Mouse (Mus musculus): ENCODE results near the gene Cacna1g. TPM values are rescaled to one million over a fixed set of nuclear protein-coding genes. Genes with fewer than 3 reads are reported as not detected.

Gene Cacna1g
- total and polyA plus RNA-seq, 2 experiments from 2014 or later = 13.2 to 94.6 TPM

GRCm38 (mm10) chr11:94464170-94464569, 9.8 kb downstream of the Cacna1g start:
- no peak for TF ChIP-seq CTCF (IDR thresholded peaks at IDR 0.05)
- DNase-seq (ENCODE audit: low spot score) = no peak
- Histone ChIP-seq H3K4me1 (ENCODE audit: insufficient read depth, low read length) (peaks cover 20% of the 10 kb centered on the region; the same call in 1 of the 2 replicates), H3K27me3 (ENCODE audit: insufficient read depth, low read length) (no peaks in the 10 kb centered on the region), H3K36me3 (ENCODE audit: insufficient read depth, low read length) (peaks cover 21% of the 10 kb centered on the region), H3K9ac (replicated peaks; ENCODE audit: low read length, poor library complexity, severe bottlenecking) (no peak overlapping the region), H3K9me3 (ENCODE audit: low read length) (no peaks in the 10 kb centered on the region), H3K27ac (ENCODE audit: low read depth, low read length) (no peak overlapping the region), H3K4me3 (ENCODE audit: low read depth, low read length) (no peak overlapping the region), H3K4me2 (ENCODE audit: low read depth, low read length, poor library complexity, severe bottlenecking) (no peak overlapping the region)
- no peak for ATAC-seq (ENCODE audit: low FRiP score)
- WGBS = 27% methylated on average over 2 of the region's 2 CpGs

GRCm38 (mm10) chr11:94461856-94462255, 12.1 kb downstream of the Cacna1g start:
- Histone ChIP-seq H3K9me3 (ENCODE audit: low read length) (no peaks in the 10 kb centered on the region), H3K4me3 (ENCODE audit: low read depth, low read length) (no peak overlapping the region), H3K27me3 (ENCODE audit: insufficient read depth, low read length) (no peaks in the 10 kb centered on the region), H3K9ac (replicated peaks; ENCODE audit: low read length, poor library complexity, severe bottlenecking) (no peak overlapping the region), H3K27ac (ENCODE audit: low read depth, low read length) (no peak overlapping the region), H3K36me3 (ENCODE audit: insufficient read depth, low read length) (peaks cover 34% of the 10 kb centered on the region), H3K4me1 (ENCODE audit: insufficient read depth, low read length) (peaks cover 11% of the 10 kb centered on the region; the same call in 1 of the 2 replicates), H3K4me2 (ENCODE audit: low read depth, low read length, poor library complexity, severe bottlenecking) (no peak overlapping the region)
- no peak for TF ChIP-seq CTCF (IDR thresholded peaks at IDR 0.05)
- DNase-seq (ENCODE audit: low spot score) (no peak), ATAC-seq (ENCODE audit: low FRiP score) (no peak)
- 91% methylated on average over 11 of the region's 11 CpGs for WGBS

- no peak for TF ChIP-seq CTCF (IDR thresholded peaks at IDR 0.05)
- H3K4me2 ChIP-seq (ENCODE audit: low read depth, low read length, poor library complexity, severe bottlenecking) = no peak overlapping the region
- no peaks in the 10 kb centered on the region for H3K4me1 ChIP-seq (ENCODE audit: insufficient read depth, low read length)
- no peak overlapping the region for H3K4me3 ChIP-seq (ENCODE audit: low read depth, low read length)
- H3K27me3 ChIP-seq (ENCODE audit: insufficient read depth, low read length) = no peaks in the 10 kb centered on the region
- H3K9ac ChIP-seq (replicated peaks; ENCODE audit: low read length, poor library complexity, severe bottlenecking) = no peak overlapping the region
- DNase-seq (ENCODE audit: low spot score) = no peak
- ATAC-seq (ENCODE audit: low FRiP score) = no peak
- H3K27ac ChIP-seq (ENCODE audit: low read depth, low read length) = no peak overlapping the region
- H3K36me3 ChIP-seq (ENCODE audit: insufficient read depth, low read length) = peaks cover 38% of the 10 kb centered on the region
- no peaks in the 10 kb centered on the region for H3K9me3 ChIP-seq (ENCODE audit: low read length)
- 89% methylated on average over 15 of the region's 15 CpGs for WGBS
These were observed 17.0 kb downstream of the Cacna1g start for GRCm38 (mm10) chr11:94457001-94457400.

GRCm38 (mm10) chr11:94456347-94456746, 17.7 kb downstream of the Cacna1g start:
- Histone ChIP-seq H3K27me3 (ENCODE audit: insufficient read depth, low read length) (no peaks in the 10 kb centered on the region), H3K27ac (ENCODE audit: low read depth, low read length) (no peak overlapping the region), H3K4me2 (ENCODE audit: low read depth, low read length, poor library complexity, severe bottlenecking) (no peak overlapping the region), H3K9me3 (ENCODE audit: low read length) (no peaks in the 10 kb centered on the region), H3K36me3 (ENCODE audit: insufficient read depth, low read length) (peaks cover 32% of the 10 kb centered on the region), H3K9ac (replicated peaks; ENCODE audit: low read length, poor library complexity, severe bottlenecking) (no peak overlapping the region), H3K4me1 (ENCODE audit: insufficient read depth, low read length) (no peaks in the 10 kb centered on the region), H3K4me3 (ENCODE audit: low read depth, low read length) (no peak overlapping the region)
- 77% methylated on average over 3 of the region's 3 CpGs for WGBS
- no peak for TF ChIP-seq CTCF (IDR thresholded peaks at IDR 0.05)
- DNase-seq (ENCODE audit: low spot score) (no peak), ATAC-seq (ENCODE audit: low FRiP score) (no peak)

GRCm38 (mm10) chr11:94455161-94455820, 18.7 kb downstream of the Cacna1g start:
- H3K4me2 ChIP-seq (ENCODE audit: low read depth, low read length, poor library complexity, severe bottlenecking) = no peak overlapping the region
- H3K36me3 ChIP-seq (ENCODE audit: insufficient read depth, low read length) = peaks cover 24% of the 10 kb centered on the region
- WGBS = 81% methylated on average over 10 of the region's 10 CpGs
- DNase-seq (ENCODE audit: low spot score) (no peak), ATAC-seq (ENCODE audit: low FRiP score) (no peak)
- H3K4me1 ChIP-seq (ENCODE audit: insufficient read depth, low read length) = no peaks in the 10 kb centered on the region
- no peak overlapping the region for H3K9ac ChIP-seq (replicated peaks; ENCODE audit: low read length, poor library complexity, severe bottlenecking)
- TF ChIP-seq CTCF (IDR thresholded peaks at IDR 0.05) = no peak
- H3K27ac ChIP-seq (ENCODE audit: low read depth, low read length) = no peak overlapping the region
- no peaks in the 10 kb centered on the region for H3K9me3 ChIP-seq (ENCODE audit: low read length)
- H3K27me3 ChIP-seq (ENCODE audit: insufficient read depth, low read length) = no peaks in the 10 kb centered on the region
- no peak overlapping the region for H3K4me3 ChIP-seq (ENCODE audit: low read depth, low read length)

GRCm38 (mm10) chr11:94454756-94455155, 19.2 kb downstream of the Cacna1g start:
- Histone ChIP-seq H3K27me3 (ENCODE audit: insufficient read depth, low read length) (no peaks in the 10 kb centered on the region), H3K27ac (ENCODE audit: low read depth, low read length) (no peak overlapping the region), H3K4me3 (ENCODE audit: low read depth, low read length) (no peak overlapping the region), H3K4me1 (ENCODE audit: insufficient read depth, low read length) (no peaks in the 10 kb centered on the region), H3K9ac (replicated peaks; ENCODE audit: low read length, poor library complexity, severe bottlenecking) (no peak overlapping the region), H3K4me2 (ENCODE audit: low read depth, low read length, poor library complexity, severe bottlenecking) (no peak overlapping the region), H3K36me3 (ENCODE audit: insufficient read depth, low read length) (peaks cover 24% of the 10 kb centered on the region), H3K9me3 (ENCODE audit: low read length) (no peaks in the 10 kb centered on the region)
- no peak for DNase-seq (ENCODE audit: low spot score)
- TF ChIP-seq CTCF (IDR thresholded peaks at IDR 0.05) = no peak
- 81% methylated on average over 5 of the region's 5 CpGs for WGBS
- ATAC-seq (ENCODE audit: low FRiP score) = no peak

Data from midbrain, postnatal 0 days (tissue).